Mouse (Mus musculus) lung, postnatal 10 days (tissue): ENCODE data around the gene Ager.

Experiments
- DNase-seq: peaks from one replicate; pipeline ENCODE4 v3.0.0; 2021

Ager gene

DNA sequence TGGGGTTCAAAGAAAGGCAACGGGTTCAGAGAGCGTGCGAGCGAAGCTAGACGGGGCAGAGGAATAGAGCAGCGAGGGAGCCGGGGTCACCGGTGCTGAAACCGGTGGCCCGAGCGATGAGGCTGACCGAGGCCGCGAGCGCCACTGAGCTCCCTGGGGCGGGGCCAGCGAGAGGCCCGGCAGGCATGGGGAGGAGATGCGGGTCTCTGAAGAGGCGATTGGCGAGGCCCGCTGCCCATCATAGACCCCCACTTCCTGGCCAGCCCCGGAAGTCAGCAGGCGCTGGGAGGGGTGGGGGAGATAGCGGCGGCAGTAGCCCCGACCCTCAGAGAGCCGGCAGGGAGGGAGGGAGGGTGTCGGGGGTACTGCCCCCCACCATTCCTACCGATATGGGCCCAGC, 7.9 kb downstream of the Ager start:
- DNase-seq = peak; percentile 98

DNA sequence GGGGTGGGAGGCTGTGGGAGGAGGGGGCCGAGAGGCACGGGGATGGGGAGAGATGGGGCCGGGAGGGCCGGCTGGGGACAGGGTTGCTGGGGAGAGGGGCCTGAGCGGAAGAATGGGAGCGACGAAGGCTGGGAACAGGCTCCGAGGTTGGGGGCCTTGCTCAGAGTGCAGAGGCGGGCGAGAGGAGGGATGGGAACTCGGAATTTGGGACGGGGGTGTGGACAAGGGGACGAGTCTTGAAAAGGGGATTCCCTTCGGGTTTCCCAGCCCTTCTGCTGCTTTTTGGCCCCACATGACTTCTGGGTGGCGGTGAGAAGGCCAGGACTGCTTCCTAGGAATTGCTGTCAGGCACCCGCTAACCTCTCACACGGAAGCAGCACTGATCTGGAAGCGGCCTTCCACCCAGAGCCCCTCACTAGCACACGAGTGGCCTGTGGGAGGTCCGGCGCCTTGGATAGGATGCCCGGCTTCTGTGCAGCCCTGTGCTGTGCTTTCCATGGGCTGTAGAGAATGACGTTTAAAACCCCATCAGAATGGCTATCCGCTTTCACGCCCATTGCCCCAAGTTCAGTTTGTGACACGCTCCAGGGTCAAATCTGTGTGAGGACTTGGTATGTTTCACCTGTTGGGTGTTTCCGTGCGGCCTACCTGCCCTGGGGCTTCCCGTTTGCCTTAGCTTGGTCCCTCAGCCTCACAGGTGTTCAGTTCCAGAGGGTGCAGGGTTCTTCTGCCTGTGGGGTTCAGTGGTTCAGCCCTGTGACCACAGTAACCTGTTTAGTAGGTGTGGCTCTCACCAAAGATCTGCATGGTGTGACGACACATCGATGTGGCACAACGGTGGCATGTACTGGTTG, 8.8 kb downstream of the Ager start:
- peak; percentile 54 for DNase-seq

DNA sequence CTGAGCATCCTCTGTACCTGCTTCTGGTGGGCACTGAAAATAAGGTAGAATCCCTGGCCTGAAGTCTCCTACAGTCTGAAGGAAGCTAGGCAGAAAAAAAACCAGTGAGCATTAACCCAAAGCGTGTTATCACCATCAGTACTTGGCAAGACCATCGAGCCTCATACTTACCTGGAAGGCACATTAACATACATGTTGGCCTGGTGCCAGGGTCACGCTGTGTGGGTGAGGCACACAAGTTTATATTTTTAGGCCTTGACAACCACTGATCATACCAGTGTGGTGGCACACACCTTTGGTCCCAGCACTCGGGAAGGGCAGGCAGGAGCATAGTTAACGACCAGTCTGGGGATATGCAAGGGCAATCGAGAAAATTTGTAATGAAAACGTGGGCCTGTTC, 10.3 kb downstream of the Ager start:
- DNase-seq = no peak

DNA sequence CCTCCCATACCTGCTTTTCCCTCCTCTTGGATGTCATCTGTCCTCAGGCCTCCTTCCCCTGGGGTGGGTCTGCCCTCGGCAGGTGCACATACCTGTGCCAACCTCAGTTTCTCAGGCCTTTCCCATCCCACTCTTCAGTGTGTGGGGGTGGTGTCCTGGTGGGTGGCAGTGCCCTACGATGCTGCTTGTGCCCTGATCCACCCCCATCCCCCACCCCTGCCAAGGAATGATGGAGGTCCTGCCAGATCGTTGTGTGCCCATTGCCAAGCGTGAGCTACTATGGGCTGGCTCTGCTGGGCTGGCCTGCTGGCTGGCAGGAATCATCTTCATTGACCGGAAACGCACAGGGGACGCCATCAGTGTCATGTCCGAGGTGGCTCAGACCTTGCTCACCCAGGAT, 13.4 kb downstream of the Ager start:
- no peak for DNase-seq

DNA sequence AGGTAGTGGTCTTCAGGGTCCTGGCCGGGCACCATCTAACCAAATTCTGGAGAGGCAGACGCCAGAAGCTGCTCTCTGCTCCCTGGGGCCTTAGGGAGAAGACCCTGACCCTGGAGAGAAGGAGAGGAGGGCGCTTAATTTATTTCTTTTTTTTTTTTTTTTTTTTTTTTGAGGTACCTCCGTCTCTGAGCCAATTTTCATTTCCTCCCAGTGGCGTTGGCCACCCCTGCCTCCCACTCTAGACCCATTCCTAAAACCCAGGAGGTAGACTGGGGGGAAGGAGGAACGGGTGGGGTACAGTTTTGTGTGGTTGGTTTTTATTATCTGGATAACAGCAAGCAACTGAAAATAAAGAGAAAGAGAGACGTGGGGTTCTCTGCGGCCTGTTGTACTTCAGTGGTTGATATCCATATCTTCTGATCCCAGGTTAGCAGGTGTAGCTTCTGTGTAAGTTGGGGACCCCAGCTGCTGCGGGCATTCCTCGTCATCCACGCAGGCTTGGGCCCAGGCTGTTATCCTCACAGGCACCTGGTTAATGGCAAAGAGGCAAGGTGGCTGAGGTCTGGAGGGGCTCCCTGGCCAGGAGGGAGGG, 15.5 kb downstream of the Ager start:
- no peak for DNase-seq

DNA sequence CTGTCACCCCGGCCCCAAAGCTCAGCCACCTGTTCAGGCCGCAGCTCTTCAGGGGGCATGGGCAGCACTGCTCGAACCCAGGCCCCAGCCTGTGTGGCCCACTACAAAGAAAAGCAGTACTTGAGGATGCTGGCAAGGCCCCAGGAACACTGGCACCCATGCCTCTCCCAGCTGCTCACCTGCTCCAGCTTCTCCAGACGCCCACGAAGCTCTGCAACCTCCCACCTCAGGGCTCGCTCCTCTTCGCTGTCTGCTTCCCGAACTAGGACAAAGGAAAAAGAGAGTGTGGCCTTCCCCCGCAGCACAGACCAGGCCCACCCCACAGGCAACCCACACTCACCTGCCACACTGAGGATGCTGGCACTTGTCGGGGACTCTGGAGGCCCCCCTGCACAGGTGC, 16.2 kb downstream of the Ager start:
- no peak for DNase-seq

DNA sequence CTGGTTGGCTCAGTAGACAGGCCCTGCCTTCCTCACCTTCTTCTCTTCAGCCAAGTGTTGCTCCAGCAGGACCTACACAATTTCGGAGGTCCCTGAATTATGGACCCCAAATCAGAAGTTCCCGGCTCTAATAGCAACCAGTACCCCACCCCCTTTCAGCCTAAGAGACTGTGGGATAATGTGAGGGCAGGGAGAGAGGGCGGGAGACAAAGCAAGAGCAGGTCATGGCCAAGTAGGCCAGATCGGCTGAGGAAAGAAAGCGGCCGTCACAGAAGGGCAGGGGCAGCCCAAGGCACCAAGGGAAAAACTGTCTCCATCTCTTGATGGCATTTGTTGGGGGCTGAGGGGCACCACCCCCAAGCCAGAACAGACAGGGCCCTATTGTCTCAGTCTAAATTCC, 18.2 kb downstream of the Ager start, which contains the start of gene Egfl8:
Egfl8 (minus strand) TSS at position 101 of the 400 bp plus-strand sequence.
- DNase-seq = no peak

DNA sequence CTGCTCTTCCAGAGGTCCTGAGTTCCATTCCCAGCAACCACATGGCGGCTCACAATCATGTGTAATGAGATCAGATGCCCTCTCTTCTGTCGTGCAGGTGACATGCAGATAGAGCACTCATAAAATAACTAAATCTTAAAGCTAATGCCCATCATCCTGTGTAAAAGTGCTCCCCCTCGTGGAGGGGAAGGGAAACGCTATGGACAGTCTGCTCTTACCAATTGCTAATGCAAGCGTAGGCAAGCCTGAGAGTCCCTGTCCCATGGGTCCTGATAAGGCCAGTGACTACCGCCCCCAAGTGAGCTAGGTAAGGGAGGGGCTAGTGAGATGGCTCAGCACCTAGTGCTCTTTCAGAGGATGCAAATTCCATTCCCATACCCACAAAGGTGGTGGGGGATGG, 21.3 kb downstream of the Ager start:
- peak; percentile 86 for DNase-seq

DNA sequence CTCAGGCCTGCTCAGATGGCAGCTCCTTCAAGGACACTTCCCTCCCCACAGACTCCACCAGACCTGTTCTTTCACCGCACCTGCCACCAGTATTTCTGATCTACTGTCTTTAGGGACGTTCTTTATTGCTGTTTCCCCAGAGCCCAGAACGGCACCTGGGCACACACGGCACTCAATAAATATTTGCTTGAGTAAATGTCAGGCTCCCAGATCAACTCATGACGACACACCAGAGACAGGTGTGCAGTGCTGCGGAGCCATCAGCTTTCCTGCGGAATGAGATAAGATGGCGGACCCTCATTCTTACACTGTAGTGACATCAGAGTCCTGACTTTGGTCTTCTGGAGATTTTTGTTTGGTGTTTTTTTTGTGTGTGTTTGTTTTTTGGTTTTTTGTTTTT, 23.3 kb downstream of the Ager start:
- DNase-seq = no peak

DNA sequence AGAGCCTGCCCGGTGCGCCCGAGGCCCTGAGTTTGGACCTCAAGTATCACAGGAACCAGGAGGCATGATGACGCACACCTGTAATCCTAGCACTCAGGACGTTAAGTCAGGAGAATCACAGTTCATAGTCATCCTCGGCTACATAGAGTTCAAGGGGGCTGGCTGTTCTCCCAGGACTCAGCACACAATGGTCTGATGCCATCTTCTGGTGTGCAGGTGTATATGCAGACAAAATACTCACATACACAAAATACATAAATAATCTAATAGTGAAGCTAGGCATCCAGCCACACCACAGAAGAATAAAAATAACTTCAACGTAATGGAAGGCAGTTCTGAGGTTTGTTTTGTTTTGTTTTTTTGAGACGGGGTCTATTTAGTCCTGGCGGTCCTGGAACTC, 25.5 kb downstream of the Ager start:
- DNase-seq = no peak

DNA sequence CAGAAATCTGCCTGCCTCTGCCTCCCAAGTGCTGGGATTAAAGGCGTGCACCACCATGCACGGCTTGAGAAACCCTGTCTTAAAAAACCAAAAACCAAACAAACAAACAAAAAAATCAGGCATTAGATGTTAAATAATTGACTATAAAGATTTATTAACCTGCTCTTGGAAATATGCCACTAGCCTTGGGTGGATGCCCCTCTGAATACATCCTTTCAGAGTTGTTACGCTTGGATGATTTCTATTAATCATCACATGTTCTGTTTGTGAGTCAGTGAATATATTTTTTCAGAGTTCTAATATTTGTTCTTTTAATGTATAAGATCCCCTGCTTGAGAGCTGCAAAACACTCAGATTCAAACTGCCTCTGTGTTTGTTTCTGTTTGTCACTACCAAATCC, 27.3 kb downstream of the Ager start:
- DNase-seq = no peak

DNA sequence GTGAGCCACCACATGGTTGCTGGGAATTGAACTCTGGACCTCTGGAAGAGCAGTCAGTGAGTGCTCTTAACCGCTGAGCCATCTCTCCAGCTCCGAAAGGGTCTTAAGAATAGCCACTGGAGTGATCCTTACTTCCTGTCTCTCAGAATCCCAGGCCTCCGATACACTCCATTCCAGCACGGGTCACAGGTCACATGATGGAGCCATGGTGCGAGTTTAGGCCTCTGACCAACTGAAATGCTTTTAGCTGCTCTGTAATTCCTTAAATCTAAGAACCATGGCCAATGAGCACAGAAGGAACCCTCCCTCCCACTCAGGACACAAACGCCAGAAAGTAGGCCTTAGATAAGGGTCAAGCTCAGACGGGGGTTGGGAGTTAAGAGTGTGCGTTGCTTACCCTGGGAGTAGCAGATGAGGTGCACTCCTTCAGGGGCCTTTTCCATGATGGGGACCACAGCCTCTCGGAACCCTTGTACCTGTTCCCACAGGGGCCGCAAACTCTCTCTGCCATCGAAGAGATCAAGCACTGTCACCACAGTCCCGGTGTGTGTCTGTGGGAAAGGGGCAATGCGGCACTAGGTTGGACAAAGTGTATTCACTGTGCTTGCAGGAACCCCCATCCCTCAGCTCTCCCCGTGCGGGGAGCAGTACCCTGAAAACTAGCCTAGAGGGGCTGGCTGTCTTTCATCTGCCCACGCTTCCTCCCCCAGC, 28.6 kb downstream of the Ager start:
- no peak for DNase-seq

DNA sequence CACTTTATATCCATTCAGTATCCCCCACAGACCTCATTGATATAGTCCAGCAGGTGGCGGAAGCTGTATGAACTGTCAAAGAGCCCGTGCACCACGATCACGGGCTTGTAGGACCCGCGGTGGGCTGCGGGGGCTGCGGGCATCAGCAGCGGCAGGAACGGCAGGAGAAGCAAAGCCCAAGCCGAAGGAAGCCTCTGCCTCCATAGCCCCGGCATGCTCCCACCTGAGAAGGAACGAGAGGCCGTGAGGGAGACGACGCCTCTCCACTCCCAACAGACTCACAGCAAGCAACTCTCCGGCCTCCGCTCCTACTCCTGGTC, 29.1 kb downstream of the Ager start:
- peak; percentile 62 for DNase-seq

DNA sequence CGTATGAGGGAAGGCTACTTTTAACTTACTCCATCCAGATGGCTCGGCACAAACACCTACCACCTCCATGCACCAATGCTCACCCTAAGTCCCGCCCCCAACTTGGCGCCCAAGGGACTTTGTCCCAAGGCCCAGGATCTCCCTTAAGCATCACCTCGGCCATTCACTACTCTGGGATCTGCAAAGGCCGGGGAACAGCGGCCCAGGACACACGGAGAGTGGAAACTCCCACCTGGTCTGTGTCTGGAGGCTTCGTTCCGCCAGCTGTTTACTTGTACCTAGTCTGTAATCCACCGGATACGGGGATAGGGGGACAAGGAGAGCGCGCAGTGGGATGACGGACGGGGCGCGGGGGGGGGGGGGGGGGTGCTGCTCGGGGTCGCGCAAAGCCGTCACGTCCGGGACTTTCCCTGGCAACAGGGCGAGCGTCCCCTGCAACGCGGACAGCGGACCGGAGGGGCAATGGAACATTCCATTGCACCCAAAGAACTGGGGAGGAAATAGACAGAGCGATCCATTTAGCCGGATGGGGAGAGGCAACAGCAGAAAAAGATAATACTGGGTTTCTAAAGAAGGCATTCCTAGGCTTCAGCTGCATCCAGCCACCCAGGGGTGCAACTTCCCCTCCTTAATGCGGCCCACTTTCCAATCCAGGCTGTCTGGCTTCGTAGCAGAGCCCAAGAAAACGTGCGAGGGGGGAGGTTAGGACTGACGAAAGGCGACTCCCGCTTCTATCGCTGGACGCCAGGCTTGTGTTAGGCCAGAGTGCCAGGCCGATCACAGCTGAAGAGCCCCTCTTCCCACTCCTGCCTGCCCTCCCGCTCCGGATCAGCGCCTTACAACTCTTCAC, 29.7 kb downstream of the Ager start:
- DNase-seq = peak; percentile 94

DNA sequence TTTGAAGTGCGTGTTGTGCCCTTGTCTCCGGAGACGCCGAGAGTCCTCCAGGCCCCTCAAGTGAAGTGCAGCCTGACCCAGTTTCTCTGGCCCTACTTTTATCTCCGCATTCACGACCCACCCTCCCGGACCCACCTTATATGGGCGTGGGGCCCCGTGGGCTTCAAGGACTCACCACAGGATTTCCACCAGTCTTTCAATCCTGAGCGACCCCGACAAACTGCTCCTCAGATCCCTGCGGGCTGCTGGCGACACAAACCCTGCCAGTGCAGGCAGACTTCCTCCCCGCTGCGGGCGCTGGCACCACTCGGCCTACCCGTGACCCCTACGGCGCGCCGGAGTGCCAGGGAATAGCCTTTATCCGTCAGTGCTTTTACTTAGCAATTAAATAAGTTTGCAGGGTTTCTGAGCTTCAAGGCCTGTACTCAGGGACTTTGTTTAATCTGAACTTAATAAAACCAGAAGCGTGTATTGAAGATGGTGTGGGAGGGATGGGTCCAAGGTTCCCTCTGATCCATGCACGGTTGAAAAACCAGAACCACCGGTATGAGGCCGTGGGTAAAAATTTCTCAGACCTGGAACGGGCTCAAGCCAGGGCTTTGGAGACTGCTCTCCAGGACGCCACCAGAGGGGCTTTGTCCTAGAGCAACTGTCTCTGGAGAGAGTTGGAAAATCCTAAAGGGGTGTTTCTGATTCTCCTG, 30.4 kb downstream of the Ager start, which contains the start of gene Ppt2:
Ppt2 (minus strand) TSS at position 568 of the 701 bp plus-strand sequence.
- DNase-seq = peak; percentile 32

DNA sequence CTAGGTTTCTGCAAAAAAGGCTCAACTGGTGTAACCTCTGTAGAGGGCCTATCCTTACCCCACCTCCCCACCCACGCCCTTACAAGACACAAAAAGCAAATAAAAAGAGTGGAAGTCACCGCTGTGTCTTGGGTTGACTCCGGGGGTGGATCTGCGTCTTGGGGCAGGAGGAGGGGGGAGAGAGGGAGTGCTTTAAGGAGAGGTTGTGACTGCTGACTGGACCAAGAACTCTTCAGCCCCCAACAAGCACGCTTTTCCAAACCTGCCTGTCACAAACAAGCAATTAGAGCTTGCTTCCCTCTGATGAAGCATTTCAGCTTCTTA, 30.9 kb downstream of the Ager start:
- no peak for DNase-seq

DNA sequence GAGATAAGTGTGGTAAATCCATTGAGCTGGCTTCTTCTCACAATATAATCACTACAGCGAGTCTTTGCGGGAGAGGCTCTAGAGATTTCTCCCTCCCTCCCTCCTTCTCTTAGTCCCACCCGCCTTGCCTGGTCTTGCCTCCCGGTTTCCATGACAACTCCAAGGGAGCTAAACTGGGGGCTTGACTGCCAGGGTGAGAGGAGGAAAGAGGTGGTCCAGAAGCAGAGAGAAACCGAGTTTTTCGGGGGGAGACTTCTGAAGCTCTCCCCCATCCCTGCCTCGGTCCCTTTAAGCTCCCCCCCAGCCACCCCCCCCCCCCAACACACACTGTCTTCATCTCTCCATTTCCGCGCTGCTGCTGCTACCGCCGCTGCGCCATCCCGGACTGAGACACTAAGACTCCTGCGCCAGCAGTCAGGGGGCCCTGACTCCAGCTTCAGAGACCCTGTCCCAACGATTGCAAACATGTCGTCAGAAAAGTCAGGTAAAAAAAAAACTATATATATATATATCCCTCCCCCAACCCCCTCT, 31.6 kb downstream of the Ager start, which contains the start of gene Prrt1:
Prrt1 (plus strand) TSS at position 313 of the 531 bp plus-strand sequence.
- no peak for DNase-seq

DNA sequence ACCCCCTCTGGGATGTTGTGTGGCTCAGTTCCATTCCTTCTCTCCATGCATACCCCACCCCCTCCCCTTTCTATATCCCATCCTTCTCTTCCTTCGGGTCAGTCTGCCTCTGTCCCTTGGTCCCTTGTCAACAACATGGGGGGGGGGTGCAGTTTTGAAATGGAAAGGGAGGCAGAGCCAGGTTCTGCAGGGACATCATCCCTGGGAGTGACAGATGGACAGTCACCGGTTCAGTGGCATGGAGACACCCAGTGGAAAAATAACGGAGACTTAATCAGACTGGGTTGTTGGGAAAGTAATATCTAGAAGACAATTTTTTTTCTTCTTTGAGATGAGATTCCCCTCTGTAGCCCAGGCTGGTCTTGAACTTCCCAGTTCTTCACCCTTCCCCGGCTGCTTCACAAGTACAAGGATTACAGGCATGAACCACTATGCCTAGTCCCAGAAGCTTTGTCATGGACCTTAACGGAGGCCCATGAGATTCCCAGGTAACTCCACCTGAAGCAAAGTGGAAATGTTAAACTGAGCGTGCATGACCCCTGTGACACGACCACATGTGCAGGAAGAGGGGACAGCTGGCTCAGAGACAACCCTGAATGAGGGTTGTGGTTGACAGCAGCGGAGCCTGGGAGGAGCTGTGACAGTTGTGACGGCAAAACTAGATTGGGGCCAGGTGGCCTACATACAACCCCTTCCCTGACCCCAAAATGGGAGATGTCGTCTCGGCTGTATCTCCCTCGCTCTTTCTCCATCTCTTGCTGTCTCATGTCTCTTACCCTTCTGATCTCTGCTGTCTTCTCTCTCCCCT, 32.3 kb downstream of the Ager start:
- no peak for DNase-seq

DNA sequence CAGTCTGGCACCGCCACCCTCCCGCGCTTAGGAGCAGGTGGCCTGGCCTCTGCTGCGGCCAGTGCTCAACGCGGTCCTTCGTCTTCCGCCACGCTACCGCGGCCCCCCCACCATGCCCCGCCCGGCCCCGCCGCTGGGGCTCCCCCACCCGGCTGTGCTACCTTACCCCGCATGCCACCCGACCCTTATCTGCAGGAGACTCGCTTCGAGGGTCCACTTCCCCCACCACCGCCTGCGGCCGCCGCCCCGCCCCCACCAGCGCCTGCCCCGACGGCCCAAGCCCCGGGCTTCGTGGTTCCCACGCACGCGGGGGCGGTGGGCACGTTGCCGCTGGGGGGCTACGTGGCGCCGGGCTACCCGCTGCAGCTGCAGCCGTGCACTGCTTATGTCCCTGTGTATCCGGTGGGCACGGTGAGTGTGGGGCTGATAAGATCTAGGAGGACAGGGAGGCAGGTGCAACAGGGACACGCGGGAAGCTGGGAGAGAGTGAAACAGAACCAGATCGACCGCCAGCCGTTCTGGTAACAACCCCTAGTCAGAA, 33.2 kb downstream of the Ager start:
- DNase-seq = no peak

DNA sequence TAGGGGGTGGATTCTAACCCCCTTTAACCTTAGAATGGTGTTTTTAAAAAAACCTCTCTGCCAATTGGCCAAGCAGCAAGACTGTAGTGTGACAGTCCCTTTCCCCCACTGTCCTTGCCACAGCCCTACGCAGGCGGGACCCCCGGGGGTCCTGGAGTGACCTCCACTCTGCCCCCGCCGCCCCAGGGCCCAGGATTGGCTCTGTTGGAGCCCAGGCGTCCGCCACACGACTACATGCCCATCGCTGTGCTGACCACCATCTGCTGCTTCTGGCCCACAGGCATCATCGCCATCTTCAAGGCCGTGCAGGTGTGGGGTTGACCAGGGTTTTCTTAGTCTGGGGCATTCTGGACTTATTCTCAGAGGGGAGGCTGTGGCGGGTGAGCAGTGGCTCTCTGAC, 34.0 kb downstream of the Ager start:
- no peak for DNase-seq

DNA sequence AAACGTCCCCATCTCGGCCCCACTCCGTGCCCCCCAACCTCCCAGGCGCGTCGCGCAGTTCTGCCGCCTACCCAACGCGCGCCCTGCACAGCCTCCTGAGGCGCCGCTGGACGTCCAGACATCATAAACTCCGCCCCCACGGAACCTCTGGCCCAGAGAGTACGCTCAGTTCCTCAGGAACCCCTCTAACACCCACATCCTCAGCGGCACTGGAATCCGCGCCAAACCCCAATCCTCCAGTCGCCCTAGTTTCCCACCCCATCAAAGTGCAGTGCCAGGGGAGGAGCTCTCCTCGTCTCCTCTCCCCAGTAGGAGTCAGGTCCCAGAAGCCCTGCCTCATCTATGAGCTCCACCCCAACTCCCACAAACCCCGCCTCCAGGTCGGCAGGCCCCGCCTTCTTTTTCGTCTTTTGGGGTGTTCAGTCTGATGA, 34.6 kb downstream of the Ager start:
- peak; percentile 92 for DNase-seq
